Comparison of ENCODE assay signal across 9 mouse cellular contexts in the genomic region with DNA sequence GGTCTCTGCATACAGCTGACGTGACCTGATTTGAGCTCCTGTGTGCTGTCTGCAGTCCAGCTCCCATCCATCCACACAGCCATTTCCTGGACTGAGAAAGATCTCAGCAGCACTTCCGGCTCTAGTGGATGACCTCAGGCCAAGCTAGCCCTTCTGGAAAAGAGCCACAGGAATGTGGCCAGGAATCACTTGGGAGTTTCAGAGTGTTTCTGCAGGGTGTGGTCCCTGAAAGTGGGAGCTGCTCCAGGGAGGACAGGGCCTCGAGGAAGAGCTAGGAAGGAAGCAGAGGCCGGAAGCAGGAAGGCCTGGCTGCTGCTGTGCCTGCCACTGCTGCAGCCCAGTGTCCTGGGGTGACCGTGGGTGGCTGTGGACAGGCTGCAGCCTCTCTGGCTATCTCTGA.
A peak's percentile ranks its signal among the peaks of the same experiment; 100 is the strongest.
DNase-seq lines count a peak whose midpoint lies in the region; ATAC-seq and TF ChIP-seq lines count a peak whose summit lies in the region.
"Had no signal": no experiment of that assay in that cellular context is flagged by ENCODE, and none has a peak within 500 bp of the region (broad histone marks: within the 10 kb centered on the region; RNA-seq: fewer than 3 reads in every experiment).

No protein-coding gene starts in this region.

- no peaks in the 10 kb centered on the region for H3K36me3 ChIP-seq in spleen, adult 2 months (ENCODE audit: control insufficient read depth, insufficient read depth, low read length)
- H3K36me3 ChIP-seq in heart, embryonic 13.5 days: no peaks in the 10 kb centered on the region
- no peaks in the 10 kb centered on the region for H3K36me3 ChIP-seq in limb, embryonic 13.5 days
- H3K36me3 ChIP-seq in stomach, embryonic 15.5 days: no peaks in the 10 kb centered on the region
- H3K36me3 ChIP-seq: G1E had no signal

- WGBS in spleen, adult 2 months: 58% methylated on average over 5 of the region's 5 CpGs
- WGBS in heart, embryonic 13.5 days: 34% methylated on average over 5 of the region's 5 CpGs
- 54% methylated on average over 5 of the region's 5 CpGs for WGBS in limb, embryonic 13.5 days
- 24% methylated on average over 5 of the region's 5 CpGs for WGBS in stomach, embryonic 15.5 days

- H3K9me3 ChIP-seq in heart, embryonic 13.5 days: no peaks in the 10 kb centered on the region
- H3K9me3 ChIP-seq in limb, embryonic 13.5 days: no peaks in the 10 kb centered on the region
- H3K9me3 ChIP-seq in stomach, embryonic 15.5 days: no peaks in the 10 kb centered on the region
- H3K9me3 ChIP-seq: G1E had no signal

- H3K4me3 ChIP-seq in spleen, adult 2 months (ENCODE audit: extremely low read depth, insufficient read depth, insufficient read length): no peak overlapping the region
- H3K4me3 ChIP-seq in heart, embryonic 13.5 days: no peak overlapping the region
- H3K4me3 ChIP-seq in limb, embryonic 13.5 days: no peak overlapping the region
- H3K4me3 ChIP-seq in stomach, embryonic 15.5 days (replicated peaks): no peak overlapping the region

- peak overlapping the region; percentile 5; the same call in 1 of the 2 replicates for H3K4me2 ChIP-seq in heart, embryonic 13.5 days
- no peak overlapping the region for H3K4me2 ChIP-seq in limb, embryonic 13.5 days (replicated peaks)
- H3K4me2 ChIP-seq in stomach, embryonic 15.5 days: no peak overlapping the region

- H3K27ac ChIP-seq in spleen, adult 2 months (ENCODE audit: insufficient read depth, low read length): peak overlapping the region; percentile 28; the same call in 1 of the 2 replicates
- H3K27ac ChIP-seq in heart, embryonic 13.5 days (replicated peaks): peak overlapping the region; percentile 61
- H3K27ac ChIP-seq in limb, embryonic 13.5 days: no peak overlapping the region
- H3K27ac ChIP-seq in stomach, embryonic 15.5 days: peak overlapping the region; percentile 38; the same call in 1 of the 2 replicates

- H3K4me1 ChIP-seq in spleen, adult 2 months (ENCODE audit: control insufficient read depth, insufficient read depth, insufficient read length): no peaks in the 10 kb centered on the region
- H3K4me1 ChIP-seq in heart, embryonic 13.5 days: peaks cover 22% of the 10 kb centered on the region
- H3K4me1 ChIP-seq in limb, embryonic 13.5 days: 0 out of 2 replicates have a peak, but pooled peaks cover 11% of the 10 kb centered on the region
- H3K4me1 ChIP-seq in stomach, embryonic 15.5 days: 0 out of 2 replicates have a peak, but pooled peaks cover 2% of the 10 kb centered on the region

- H3K9ac ChIP-seq in heart, embryonic 13.5 days: no peak overlapping the region
- H3K9ac ChIP-seq in limb, embryonic 13.5 days: no peak overlapping the region
- H3K9ac ChIP-seq in stomach, embryonic 15.5 days: no peak overlapping the region

- no peaks in the 10 kb centered on the region for H3K27me3 ChIP-seq in spleen, adult 2 months (ENCODE audit: control insufficient read depth, insufficient read depth, low read length)
- H3K27me3 ChIP-seq in heart, embryonic 13.5 days (replicated peaks): no peaks in the 10 kb centered on the region
- H3K27me3 ChIP-seq in limb, embryonic 13.5 days: no peaks in the 10 kb centered on the region
- no peaks in the 10 kb centered on the region for H3K27me3 ChIP-seq in stomach, embryonic 15.5 days (replicated peaks)

- DNase-seq in spleen, adult 2 months (ENCODE audit: low read depth in 1 of 2, low spot score in 2 of 2): peak in 1 of 2 experiments; percentile 13
- no peak for DNase-seq in spleen, postnatal 14 days (ENCODE audit: low spot score in 2 of 2)
- DNase-seq in retina, embryonic 14.5 days (ENCODE audit: low spot score): no peak

- peak; percentile 74 for ATAC-seq in heart, embryonic 13.5 days (ENCODE audit: extremely low read depth, insufficient number of reproducible peaks, low FRiP score, low TSS enrichment)
- ATAC-seq in limb, embryonic 13.5 days (ENCODE audit: low FRiP score, low read depth): peak; percentile 28; the same call in 1 of the 2 replicates
- ATAC-seq in stomach, embryonic 15.5 days (ENCODE audit: insufficient read depth, low FRiP score, low read depth): peak; percentile 84; the same call in 1 of the 2 replicates
- no peak for ATAC-seq in cerebellum, adult (ENCODE audit: insufficient number of reproducible peaks, low FRiP score, low TSS enrichment)
- no peak for ATAC-seq in megakaryocyte progenitor cell, adult 5-6 weeks (replicated peaks; ENCODE audit: poor library complexity)

- TF ChIP-seq CTCF in spleen, adult 2 months (IDR thresholded peaks at IDR 0.05; ENCODE audit: extremely low read depth, insufficient read depth, insufficient read length, insufficient replicate concordance): no peak

- TF ChIP-seq POLR2A in spleen, adult 2 months (IDR thresholded peaks at IDR 0.05; ENCODE audit: low read depth, low read length): no peak

Comparison
In these comparisons a context has a peak if more than half of its experiments do, and no peak if none do; other contexts are left out.
1. ATAC-seq: peak in heart, embryonic 13.5 days (single experiment), limb, embryonic 13.5 days (single experiment) and stomach, embryonic 15.5 days (single experiment); none in cerebellum, adult (single experiment) and megakaryocyte progenitor cell, adult 5-6 weeks (single experiment).